Mouse (Mus musculus): ENCODE data around the gene Klc4.

- TF ChIP-seq CTCF (IDR thresholded peaks at IDR 0.05; ENCODE audit: low read depth, low read length) (no peak), POLR2A (IDR thresholded peaks at IDR 0.05; ENCODE audit: insufficient read depth, low read length) (no peak)
Measured at GRCm38 (mm10) chr17:46588173-46588572, 57.6 kb downstream of the Klc4 start.
